Mouse (Mus musculus): Measurements from ENCODE around the gene H2-Ab1. TPM values are rescaled to one million over a fixed set of nuclear protein-coding genes. Genes with fewer than 3 reads are reported as not detected.

H2-Ab1 gene
- polyA plus RNA-seq, 1 experiment from 2014 or later: 1.7 TPM

DNA sequence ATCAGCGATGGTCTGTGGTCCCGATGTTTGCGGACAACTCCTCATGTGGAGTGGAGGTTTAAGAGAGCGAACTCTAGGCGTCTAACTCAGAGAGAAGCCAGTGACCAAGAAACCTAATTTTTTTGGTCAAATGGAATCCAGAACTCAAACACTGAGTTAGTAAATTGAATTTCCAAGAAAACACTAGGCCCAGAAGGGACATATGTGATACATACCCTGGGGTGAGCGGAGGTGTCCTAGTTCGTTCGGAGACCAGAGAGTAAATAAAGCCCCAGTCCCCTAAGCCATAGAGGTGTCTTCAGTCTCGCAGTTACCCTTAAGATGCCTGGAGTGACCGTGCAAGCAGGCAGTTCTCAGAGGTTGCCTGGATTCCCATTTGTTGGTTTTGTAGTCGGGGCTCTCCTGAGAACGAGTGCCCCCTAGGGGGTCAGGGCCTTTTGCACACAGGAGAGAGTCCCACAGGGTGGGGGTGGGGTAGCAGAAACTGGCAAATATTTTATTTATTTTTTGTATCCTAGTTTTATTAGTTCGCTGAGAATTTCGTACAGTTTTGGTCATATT is 6.4 kb downstream of the H2-Ab1 start:
- 6% methylated on average over 14 of the region's 14 CpGs for WGBS
- Histone ChIP-seq H3K36me3 (ENCODE audit: control insufficient read depth, insufficient read depth, low read length) (no peaks in the 10 kb centered on the region), H3K27me3 (ENCODE audit: control insufficient read depth, insufficient read depth, low read length) (peaks cover 9% of the 10 kb centered on the region; the same call in 1 of the 2 replicates), H3K27ac (ENCODE audit: low read depth, low read length) (no peak overlapping the region), H3K4me3 (ENCODE audit: low read depth, low read length) (no peak overlapping the region), H3K9me3 (ENCODE audit: control insufficient read depth, low read length) (no peaks in the 10 kb centered on the region), H3K4me1 (ENCODE audit: control insufficient read depth, insufficient read depth, low read length) (peaks cover 7% of the 10 kb centered on the region; the same call in 1 of the 2 replicates), H3K9ac (replicated peaks; ENCODE audit: low read depth, low read length) (no peak overlapping the region), H3K4me2 (ENCODE audit: low read depth, low read length) (peak overlapping the region; percentile 93)
- ATAC-seq (ENCODE audit: low read depth): no peak

DNA sequence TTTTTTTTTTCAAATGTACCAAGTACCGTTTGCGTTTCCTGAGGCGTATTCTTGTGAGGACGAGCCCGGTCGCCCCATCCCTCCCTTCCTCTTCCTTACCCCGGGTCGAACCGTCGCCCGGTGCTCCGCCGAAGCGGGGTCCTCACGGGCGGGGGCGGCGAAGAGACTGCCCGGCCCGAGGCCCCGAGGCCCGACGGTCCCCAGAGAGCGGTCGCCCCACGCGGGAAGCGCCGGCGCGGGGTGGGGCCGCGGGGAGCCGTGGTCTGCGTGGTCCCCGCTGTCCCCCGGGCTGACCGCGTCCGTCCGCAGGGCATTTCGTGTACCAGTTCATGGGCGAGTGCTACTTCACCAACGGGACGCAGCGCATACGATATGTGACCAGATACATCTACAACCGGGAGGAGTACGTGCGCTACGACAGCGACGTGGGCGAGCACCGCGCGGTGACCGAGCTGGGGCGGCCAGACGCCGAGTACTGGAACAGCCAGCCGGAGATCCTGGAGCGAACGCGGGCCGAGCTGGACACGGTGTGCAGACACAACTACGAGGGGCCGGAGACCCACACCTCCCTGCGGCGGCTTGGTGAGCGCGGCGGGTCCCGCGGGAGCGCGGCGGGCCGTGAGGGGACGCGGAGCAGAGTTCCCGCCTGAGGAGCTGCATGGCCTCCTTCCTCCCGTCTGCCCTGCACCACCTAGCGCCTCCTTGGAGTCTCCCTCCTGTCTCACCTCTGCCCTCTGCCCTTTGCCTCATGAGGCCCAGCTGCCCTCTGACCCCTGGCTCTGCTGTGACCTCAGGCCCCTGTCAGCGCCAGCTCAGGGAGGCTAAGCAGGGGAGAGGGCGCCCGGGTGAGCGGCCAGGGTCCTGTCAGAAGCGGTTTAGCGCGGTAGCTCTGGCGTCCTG is 7.2 kb downstream of the H2-Ab1 start:
- H3K4me2 ChIP-seq (ENCODE audit: low read depth, low read length): peak overlapping the region; percentile 93
- peak; percentile 42; the same call in 1 of the 2 replicates for ATAC-seq (ENCODE audit: low read depth)
- no peaks in the 10 kb centered on the region for H3K36me3 ChIP-seq (ENCODE audit: control insufficient read depth, insufficient read depth, low read length)
- no peak overlapping the region for H3K27ac ChIP-seq (ENCODE audit: low read depth, low read length)
- peaks cover 9% of the 10 kb centered on the region; the same call in 1 of the 2 replicates for H3K27me3 ChIP-seq (ENCODE audit: control insufficient read depth, insufficient read depth, low read length)
- H3K4me1 ChIP-seq (ENCODE audit: control insufficient read depth, insufficient read depth, low read length): peaks cover 7% of the 10 kb centered on the region; the same call in 1 of the 2 replicates
- H3K9ac ChIP-seq (replicated peaks; ENCODE audit: low read depth, low read length): peak overlapping the region; percentile 58
- no peaks in the 10 kb centered on the region for H3K9me3 ChIP-seq (ENCODE audit: control insufficient read depth, low read length)
- under 1% methylated on average over 84 of the region's 93 CpGs for WGBS
- peak overlapping the region; percentile 43 for H3K4me3 ChIP-seq (ENCODE audit: low read depth, low read length)

DNA sequence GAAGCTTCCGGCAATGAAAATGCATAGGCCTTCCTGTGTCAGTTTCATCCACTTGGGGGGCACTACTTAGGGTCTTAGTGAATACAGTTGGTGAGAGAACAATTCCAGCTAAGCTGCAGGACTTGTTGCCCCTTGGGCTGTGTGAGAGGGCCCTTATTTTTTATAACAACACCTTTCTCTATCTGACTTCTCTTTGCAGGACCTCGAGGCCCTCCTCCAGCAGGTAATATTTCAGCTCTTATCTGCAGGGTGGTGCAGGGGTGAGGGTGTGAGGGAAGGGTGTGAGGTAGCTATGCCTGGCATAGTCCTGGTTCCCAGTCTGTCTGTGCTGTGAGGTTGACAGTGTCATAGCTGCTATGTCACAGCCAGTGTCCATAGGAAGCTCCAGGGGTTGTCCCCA is 10.8 kb downstream of the H2-Ab1 start:
- H3K4me2 ChIP-seq (ENCODE audit: low read depth, low read length): no peak overlapping the region
- no peaks in the 10 kb centered on the region for H3K9me3 ChIP-seq (ENCODE audit: control insufficient read depth, low read length)
- H3K27ac ChIP-seq (ENCODE audit: low read depth, low read length): no peak overlapping the region
- 76% methylated on average over 2 of the region's 2 CpGs for WGBS
- no peak overlapping the region for H3K9ac ChIP-seq (replicated peaks; ENCODE audit: low read depth, low read length)
- no peak overlapping the region for H3K4me3 ChIP-seq (ENCODE audit: low read depth, low read length)
- no peaks in the 10 kb centered on the region for H3K36me3 ChIP-seq (ENCODE audit: control insufficient read depth, insufficient read depth, low read length)
- peaks cover 6% of the 10 kb centered on the region; the same call in 1 of the 2 replicates for H3K27me3 ChIP-seq (ENCODE audit: control insufficient read depth, insufficient read depth, low read length)
- no peak for ATAC-seq (ENCODE audit: low read depth)
- peaks cover 7% of the 10 kb centered on the region; the same call in 1 of the 2 replicates for H3K4me1 ChIP-seq (ENCODE audit: control insufficient read depth, insufficient read depth, low read length)

DNA sequence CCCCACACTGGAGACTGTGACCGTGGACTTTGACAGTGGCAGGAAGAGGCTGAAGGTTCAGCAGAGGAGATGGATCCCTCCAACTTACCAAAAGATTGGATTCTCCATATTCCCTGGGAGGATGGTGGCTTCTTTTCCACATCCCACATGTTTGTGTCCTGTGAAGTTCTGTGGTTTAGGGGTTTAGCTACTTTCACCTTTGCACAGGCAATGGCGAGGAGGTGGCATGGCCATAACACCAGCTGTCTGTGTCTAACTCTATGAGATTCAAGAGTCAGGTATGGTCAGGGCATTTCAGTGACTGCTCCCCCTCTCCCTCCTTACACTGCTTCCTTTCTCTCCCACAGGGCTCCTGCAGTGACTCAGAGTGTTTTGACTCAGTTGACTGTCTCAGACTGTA is 11.3 kb downstream of the H2-Ab1 start:
- WGBS: 98% methylated on average over 2 of the region's 2 CpGs

DNA sequence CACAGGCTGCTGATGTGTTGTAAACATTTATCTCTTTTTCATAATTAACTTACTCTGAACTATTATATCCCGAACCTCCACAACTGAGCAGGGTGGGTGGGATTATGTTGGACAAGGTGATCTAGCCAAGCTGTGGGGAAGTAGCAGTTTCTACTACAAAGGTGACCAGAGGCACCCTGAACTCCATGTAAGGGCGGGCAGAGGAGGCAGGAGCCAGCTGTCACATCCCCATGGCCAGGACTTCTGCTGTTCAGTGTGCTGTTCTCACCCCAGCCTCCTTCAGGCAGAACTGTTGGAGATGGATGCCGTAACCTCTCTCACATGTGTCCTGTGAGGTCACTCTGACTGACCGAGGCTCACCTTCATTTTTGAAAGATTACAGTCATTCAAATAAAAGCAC is 12.3 kb downstream of the H2-Ab1 start:
- no peaks in the 10 kb centered on the region for H3K4me1 ChIP-seq (ENCODE audit: control insufficient read depth, insufficient read depth, low read length)
- H3K4me2 ChIP-seq (ENCODE audit: low read depth, low read length): no peak overlapping the region
- no peaks in the 10 kb centered on the region for H3K9me3 ChIP-seq (ENCODE audit: control insufficient read depth, low read length)
- no peak overlapping the region for H3K4me3 ChIP-seq (ENCODE audit: low read depth, low read length)
- no peak overlapping the region for H3K9ac ChIP-seq (replicated peaks; ENCODE audit: low read depth, low read length)
- H3K36me3 ChIP-seq (ENCODE audit: control insufficient read depth, insufficient read depth, low read length): no peaks in the 10 kb centered on the region
- 0 out of 2 replicates have a peak, but pooled peaks cover 3% of the 10 kb centered on the region for H3K27me3 ChIP-seq (ENCODE audit: control insufficient read depth, insufficient read depth, low read length)
- no peak overlapping the region for H3K27ac ChIP-seq (ENCODE audit: low read depth, low read length)
- ATAC-seq (ENCODE audit: low read depth): no peak
- 75% methylated on average over 4 of the region's 4 CpGs for WGBS

More for the DNA sequence above, 11.3 kb downstream of the H2-Ab1 start:
- Histone ChIP-seq H3K4me2 (ENCODE audit: low read depth, low read length) (no peak overlapping the region), H3K27ac (ENCODE audit: low read depth, low read length) (no peak overlapping the region), H3K4me3 (ENCODE audit: low read depth, low read length) (no peak overlapping the region), H3K4me1 (ENCODE audit: control insufficient read depth, insufficient read depth, low read length) (peaks cover 3% of the 10 kb centered on the region; the same call in 1 of the 2 replicates), H3K36me3 (ENCODE audit: control insufficient read depth, insufficient read depth, low read length) (no peaks in the 10 kb centered on the region), H3K9ac (replicated peaks; ENCODE audit: low read depth, low read length) (no peak overlapping the region), H3K27me3 (ENCODE audit: control insufficient read depth, insufficient read depth, low read length) (peaks cover 5% of the 10 kb centered on the region; the same call in 1 of the 2 replicates), H3K9me3 (ENCODE audit: control insufficient read depth, low read length) (no peaks in the 10 kb centered on the region)
- no peak for ATAC-seq (ENCODE audit: low read depth)

DNA sequence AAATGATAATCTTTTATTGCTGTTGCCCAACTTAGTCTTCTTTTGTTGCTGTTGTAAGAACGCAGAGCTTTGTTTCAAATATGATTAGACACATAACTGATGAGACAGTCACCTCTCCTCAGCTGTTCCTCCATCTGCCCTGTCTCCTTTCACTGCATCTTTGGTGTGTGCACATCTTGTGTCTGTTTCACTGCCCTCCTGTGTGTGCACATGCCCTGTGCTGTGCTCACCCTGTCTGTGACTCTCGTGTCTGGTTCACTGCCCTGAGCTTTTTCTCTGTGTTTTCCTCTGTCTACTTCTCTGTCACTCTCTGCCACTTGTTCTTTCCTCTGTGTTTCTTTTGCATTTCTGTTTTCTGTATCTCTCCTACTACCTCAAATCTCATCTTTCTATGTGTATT is 12.7 kb downstream of the H2-Ab1 start:
- Histone ChIP-seq H3K4me3 (ENCODE audit: low read depth, low read length) (no peak overlapping the region), H3K9me3 (ENCODE audit: control insufficient read depth, low read length) (no peaks in the 10 kb centered on the region), H3K27ac (ENCODE audit: low read depth, low read length) (no peak overlapping the region), H3K9ac (replicated peaks; ENCODE audit: low read depth, low read length) (no peak overlapping the region), H3K4me2 (ENCODE audit: low read depth, low read length) (no peak overlapping the region), H3K27me3 (ENCODE audit: control insufficient read depth, insufficient read depth, low read length) (0 out of 2 replicates have a peak, but pooled peaks cover 2% of the 10 kb centered on the region), H3K4me1 (ENCODE audit: control insufficient read depth, insufficient read depth, low read length) (no peaks in the 10 kb centered on the region), H3K36me3 (ENCODE audit: control insufficient read depth, insufficient read depth, low read length) (no peaks in the 10 kb centered on the region)
- WGBS: 89% methylated on average over 2 of the region's 2 CpGs
- no peak for ATAC-seq (ENCODE audit: low read depth)

DNA sequence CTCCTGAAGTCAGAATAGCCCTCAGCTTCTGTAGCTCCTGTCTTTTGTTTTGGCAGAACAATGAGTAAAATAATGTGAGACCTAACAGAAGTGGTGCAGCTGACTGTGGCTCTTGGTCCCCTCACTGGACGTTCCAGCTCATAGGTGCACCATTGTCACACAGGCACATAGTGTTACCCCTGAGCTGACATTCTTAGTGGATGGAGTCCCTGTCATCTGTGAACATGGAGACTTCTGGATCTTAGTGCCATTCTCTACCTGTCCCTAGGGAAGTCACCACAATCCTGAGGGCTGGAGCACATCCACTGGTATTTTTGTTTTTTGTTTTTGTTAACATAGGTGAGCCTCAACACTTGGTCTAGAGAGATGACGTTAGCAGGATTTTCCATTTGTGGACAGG is 13.5 kb downstream of the H2-Ab1 start:
- no peak overlapping the region for H3K27ac ChIP-seq (ENCODE audit: low read depth, low read length)

DNA sequence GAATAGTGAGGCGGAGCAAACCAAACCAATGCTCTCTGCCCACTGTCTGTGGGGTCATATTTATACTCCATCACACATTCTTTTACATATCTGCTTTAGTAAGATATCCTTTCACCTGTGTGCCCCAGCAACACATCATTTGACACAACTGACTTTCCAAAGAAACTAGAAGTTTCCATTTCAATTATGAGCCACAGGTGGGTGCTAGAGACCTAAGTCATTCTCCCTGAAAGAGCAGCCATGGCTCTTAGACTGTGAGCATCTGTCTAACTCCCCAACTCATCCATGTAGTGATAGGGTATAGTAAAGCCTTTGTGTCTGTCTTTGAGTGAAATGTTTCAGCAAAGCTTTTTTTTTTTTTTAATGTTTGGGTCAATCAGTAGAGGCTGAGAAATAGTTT is 14.6 kb downstream of the H2-Ab1 start:
- Histone ChIP-seq H3K27ac (ENCODE audit: low read depth, low read length) (no peak overlapping the region), H3K4me1 (ENCODE audit: control insufficient read depth, insufficient read depth, low read length) (no peaks in the 10 kb centered on the region), H3K4me3 (ENCODE audit: low read depth, low read length) (no peak overlapping the region), H3K36me3 (ENCODE audit: control insufficient read depth, insufficient read depth, low read length) (no peaks in the 10 kb centered on the region), H3K27me3 (ENCODE audit: control insufficient read depth, insufficient read depth, low read length) (no peaks in the 10 kb centered on the region), H3K9ac (replicated peaks; ENCODE audit: low read depth, low read length) (no peak overlapping the region), H3K9me3 (ENCODE audit: control insufficient read depth, low read length) (no peaks in the 10 kb centered on the region; the same call in 1 of the 2 replicates), H3K4me2 (ENCODE audit: low read depth, low read length) (no peak overlapping the region)
- no peak for ATAC-seq (ENCODE audit: low read depth)
- WGBS: 91% methylated on average over 1 of the region's 1 CpGs

More for the DNA sequence above, 13.5 kb downstream of the H2-Ab1 start:
- 85% methylated on average over 2 of the region's 2 CpGs for WGBS
- no peak for ATAC-seq (ENCODE audit: low read depth)
- Histone ChIP-seq H3K27me3 (ENCODE audit: control insufficient read depth, insufficient read depth, low read length) (no peaks in the 10 kb centered on the region), H3K4me2 (ENCODE audit: low read depth, low read length) (no peak overlapping the region), H3K9ac (replicated peaks; ENCODE audit: low read depth, low read length) (no peak overlapping the region), H3K36me3 (ENCODE audit: control insufficient read depth, insufficient read depth, low read length) (no peaks in the 10 kb centered on the region), H3K9me3 (ENCODE audit: control insufficient read depth, low read length) (no peaks in the 10 kb centered on the region), H3K4me1 (ENCODE audit: control insufficient read depth, insufficient read depth, low read length) (no peaks in the 10 kb centered on the region), H3K4me3 (ENCODE audit: low read depth, low read length) (no peak overlapping the region)

DNA sequence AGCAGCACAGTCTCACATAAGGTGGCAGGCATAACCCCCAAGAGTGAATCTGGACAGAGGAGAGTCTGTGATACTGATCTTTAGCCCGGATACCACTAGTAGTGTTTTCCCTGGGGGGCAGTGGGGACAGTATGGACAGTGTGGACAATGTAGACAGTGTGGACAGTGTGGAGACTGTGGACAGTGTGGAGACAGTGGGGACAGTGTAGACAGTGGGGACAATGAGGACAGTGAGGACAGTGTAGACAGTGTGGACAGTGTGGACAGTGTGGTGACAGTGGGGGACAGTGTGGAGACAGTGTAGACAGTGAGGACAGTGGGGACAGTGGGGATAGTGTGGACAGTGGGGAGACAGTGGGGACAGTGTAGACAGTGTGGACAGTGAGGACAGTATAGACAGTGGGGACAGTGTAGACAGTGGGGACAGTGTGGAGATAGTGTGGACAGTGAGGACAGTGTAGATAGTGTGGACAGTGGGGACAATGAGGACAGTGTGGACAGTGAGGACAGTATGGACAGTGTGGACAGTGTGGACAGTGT is 23.1 kb downstream of the H2-Ab1 start:
- no peaks in the 10 kb centered on the region for H3K27me3 ChIP-seq (ENCODE audit: control insufficient read depth, insufficient read depth, low read length)
- no peak overlapping the region for H3K27ac ChIP-seq (ENCODE audit: low read depth, low read length)
- H3K4me2 ChIP-seq (ENCODE audit: low read depth, low read length): no peak overlapping the region
- no peaks in the 10 kb centered on the region for H3K36me3 ChIP-seq (ENCODE audit: control insufficient read depth, insufficient read depth, low read length)
- H3K4me1 ChIP-seq (ENCODE audit: control insufficient read depth, insufficient read depth, low read length): no peaks in the 10 kb centered on the region
- no peak overlapping the region for H3K9ac ChIP-seq (replicated peaks; ENCODE audit: low read depth, low read length)
- H3K4me3 ChIP-seq (ENCODE audit: low read depth, low read length): no peak overlapping the region
- WGBS: 90% methylated on average over 1 of the region's 1 CpGs
- no peak for ATAC-seq (ENCODE audit: low read depth)
- no peaks in the 10 kb centered on the region; the same call in 1 of the 2 replicates for H3K9me3 ChIP-seq (ENCODE audit: control insufficient read depth, low read length)
